Comparison of ENCODE assay signal across 15 mouse cellular contexts in the genomic region with DNA sequence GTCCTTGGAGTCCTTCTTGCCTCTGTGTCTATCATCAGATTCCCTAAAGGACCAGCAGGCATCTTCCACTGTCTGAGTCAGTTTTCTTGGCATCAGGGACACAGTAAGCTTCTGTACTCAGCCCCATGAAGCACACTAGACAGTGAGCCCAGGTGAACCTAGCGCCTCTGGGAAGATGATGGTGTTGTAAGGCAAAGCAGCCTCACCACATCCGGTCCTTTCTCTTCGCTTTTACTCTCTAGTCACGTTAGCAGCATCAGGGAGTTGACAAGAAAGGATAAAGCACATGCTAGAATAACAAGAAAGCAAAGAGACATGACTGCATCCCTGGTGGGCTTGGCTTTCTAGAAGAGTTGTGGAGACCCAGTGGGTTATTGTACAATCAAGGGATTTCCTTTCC. TPM values are rescaled to one million over a fixed set of nuclear protein-coding genes. Genes with fewer than 3 reads are reported as not detected.
"Had no signal": no experiment of that assay in that cellular context is flagged by ENCODE, and none has a peak within 500 bp of the region (broad histone marks: within the 10 kb centered on the region; RNA-seq: fewer than 3 reads in every experiment).

No protein-coding gene starts in this region.

- H3K4me3 ChIP-seq: kidney, embryonic 15.5 days; left cerebral cortex, adult 2 months; limb, embryonic 10.5 days; midbrain, embryonic 13.5 days; neural tube, embryonic 15.5 days had no signal

- H3K9ac ChIP-seq: kidney, embryonic 15.5 days; midbrain, embryonic 13.5 days; neural tube, embryonic 15.5 days had no signal

- H3K4me1 ChIP-seq: kidney, embryonic 15.5 days; limb, embryonic 10.5 days; midbrain, embryonic 13.5 days; neural tube, embryonic 15.5 days had no signal

- H3K27me3 ChIP-seq: kidney, embryonic 15.5 days; midbrain, embryonic 13.5 days; neural tube, embryonic 15.5 days had no signal

- DNase-seq: kidney, adult 2 months; kidney, postnatal 14 days; lung, adult 2 months; lung, postnatal 36 days; right cerebral cortex, adult 18-20 months; right cerebral cortex, postnatal 25 days; thymus, postnatal 36 days had no signal

- H3K27ac ChIP-seq: kidney, embryonic 15.5 days; left cerebral cortex, adult 2 months; limb, embryonic 10.5 days; midbrain, embryonic 13.5 days; neural tube, embryonic 15.5 days had no signal

- ATAC-seq: lung, postnatal 0 days; midbrain, embryonic 13.5 days had no signal

- H3K9me3 ChIP-seq: kidney, embryonic 15.5 days; limb, embryonic 10.5 days; midbrain, embryonic 13.5 days; neural tube, embryonic 15.5 days had no signal

- H3K4me2 ChIP-seq: kidney, embryonic 15.5 days; midbrain, embryonic 13.5 days; neural tube, embryonic 15.5 days had no signal

RNA-seq across cellular contexts. Expression of a gene that starts 43.4 kb away (rescaled TPM):
- polyA plus RNA-seq: large intestine, adult 2 months; limb, embryonic 10.5 days; neural tube, embryonic 11.5 days had no signal
